Comparison of ENCODE assay signal across 8 mouse cellular contexts in the genomic region with DNA sequence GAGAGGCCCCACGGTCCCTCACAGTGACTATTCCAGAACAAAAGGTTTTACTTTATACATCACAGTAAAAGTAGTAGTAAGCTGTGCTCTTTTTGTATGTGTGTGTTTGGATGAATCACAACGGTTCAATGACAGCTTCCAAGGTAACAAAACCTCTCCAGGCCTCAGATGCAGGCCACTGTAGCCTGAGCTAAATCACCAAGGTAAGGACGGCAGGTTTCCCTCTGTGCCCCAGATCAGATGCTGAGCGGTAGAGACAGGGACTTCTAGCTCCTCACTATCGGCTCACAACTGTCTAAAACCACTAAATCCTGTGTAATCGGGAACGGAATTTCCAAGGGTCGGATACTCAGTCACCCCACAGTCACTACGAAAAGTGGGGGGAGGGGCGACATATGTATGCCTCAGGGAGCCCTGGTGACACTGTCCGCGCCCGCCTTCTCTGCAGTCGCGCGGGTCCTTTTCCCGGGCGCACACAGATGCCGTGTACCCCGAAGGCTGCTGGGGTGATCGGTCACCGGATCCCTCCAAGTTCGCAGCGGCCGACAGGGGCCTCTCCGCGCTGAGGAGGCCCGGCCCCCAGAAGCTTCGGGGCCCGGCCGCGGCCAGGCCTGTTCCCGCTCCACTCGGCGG. TPM values are rescaled to one million over a fixed set of nuclear protein-coding genes. Genes with fewer than 3 reads are reported as not detected.
DNase-seq lines count a peak whose midpoint lies in the region; ATAC-seq and TF ChIP-seq lines count a peak whose summit lies in the region.

No protein-coding gene starts in this region.

- DNase-seq in A20 (ENCODE audit: low read depth, low spot score), result peak; percentile 62
- DNase-seq in Patski (ENCODE audit: low read depth, low spot score), result no peak
- DNase-seq in embryo, embryonic 10.5 days (ENCODE audit: low spot score), result peak; percentile 75
- peak; percentile 41 for DNase-seq in gastrocnemius, postnatal 25 days
- DNase-seq in kidney, adult 8-10 months, result peak; percentile 43 to 49
- DNase-seq in liver, adult 2 months (ENCODE audit: extremely low read depth, low read depth, low spot score), result peak; percentile 28
- peak; percentile 75 for DNase-seq in naive thymus-derived CD4-positive, alpha-beta T cell, adult 2 months (ENCODE audit: low read depth)
- peak; percentile 70 for DNase-seq in thymus, adult 2 months

- H3K9ac ChIP-seq in liver, adult 2 months (ENCODE audit: low read depth, low read length), result peak overlapping the region; percentile 88

- peak overlapping the region; percentile 33 for H3K27ac ChIP-seq in liver, adult 2 months (replicated peaks; ENCODE audit: insufficient read depth, low read depth, low read length)
- no peak overlapping the region for H3K27ac ChIP-seq in thymus, adult 2 months (ENCODE audit: control insufficient read depth, insufficient read depth, low read length)

- ATAC-seq in Patski, result peak; percentile 1

- H3K36me3 ChIP-seq in liver, adult 2 months (ENCODE audit: control insufficient read depth, insufficient read depth, low read length), result peaks cover 6% of the 10 kb centered on the region
- peaks cover 12% of the 10 kb centered on the region for H3K36me3 ChIP-seq in thymus, adult 2 months (ENCODE audit: control insufficient read depth, insufficient read depth, low read length)

- 1% methylated on average over 35 of the region's 35 CpGs for WGBS in liver, adult 2 months
- 1% methylated on average over 35 of the region's 35 CpGs for WGBS in thymus, adult 2 months

- TF ChIP-seq CTCF in Patski (IDR thresholded peaks at IDR 0.05), result no peak
- TF ChIP-seq CTCF in liver, adult 2 months (IDR thresholded peaks at IDR 0.05; ENCODE audit: low read depth, low read length), result no peak
- TF ChIP-seq CTCF in thymus, adult 2 months (IDR thresholded peaks at IDR 0.05; ENCODE audit: borderline replicate concordance, control insufficient read depth, extremely low read depth, insufficient read depth, low read length, poor library complexity), result 0 out of 2 replicates have a peak, but pooled peaks have one; percentile 7

- CTCF ChIA-PET in Patski (lab: Charles Lee), result interaction anchor here (1.0 kb wide), 1 partner anchor 60 kb away, joined by 4 read pairs; no protein-coding TSS in a partner anchor

- POLR2A ChIA-PET in Patski (lab: Charles Lee), result interaction anchor here (0.9 to 2.3 kb wide), 3 partner anchors 17 to 97 kb away, joined by 7 to 8 read pairs (median 7); partner anchors contain the start of genes Bad, Gpr137, Macrod1 and Nudt22

- in situ Hi-C loops in Patski (cut with MboI; ENCODE audit: low pct_unique_long_range_greater_than_20kb), result no loop called here

- H3K27me3 ChIP-seq in Patski, result no peaks in the 10 kb centered on the region
- H3K27me3 ChIP-seq in liver, adult 2 months (ENCODE audit: control insufficient read depth, insufficient read depth, low read length), result no peaks in the 10 kb centered on the region
- H3K27me3 ChIP-seq in thymus, adult 2 months (ENCODE audit: control insufficient read depth, insufficient read depth, low read length), result no peaks in the 10 kb centered on the region

- peaks cover 11% of the 10 kb centered on the region; the same call in 1 of the 2 replicates for H3K79me2 ChIP-seq in liver, adult 2 months (ENCODE audit: control insufficient read depth, insufficient read depth, low read length)

- H3K4me1 ChIP-seq in liver, adult 2 months (ENCODE audit: control insufficient read depth, insufficient read depth, low read length), result peaks cover 13% of the 10 kb centered on the region
- H3K4me1 ChIP-seq in thymus, adult 2 months (replicated peaks; ENCODE audit: control insufficient read depth, insufficient read depth, low read length), result peaks cover 7% of the 10 kb centered on the region; the same call in 1 of the 2 replicates

- no peak for TF ChIP-seq POLR2A in liver, adult 2 months (IDR thresholded peaks at IDR 0.05; ENCODE audit: extremely low read depth, insufficient read depth, low read length)
- TF ChIP-seq POLR2A in thymus, adult 2 months (IDR thresholded peaks at IDR 0.05; ENCODE audit: control insufficient read depth, extremely low read depth, insufficient read depth, low read length, poor library complexity), result no peak

- H3K4me3 ChIP-seq in liver, adult 2 months (ENCODE audit: insufficient read depth, low read depth, low read length), result peak overlapping the region; percentile 84
- H3K4me3 ChIP-seq in thymus, adult 2 months (ENCODE audit: control insufficient read depth, insufficient read depth, low read length), result peak overlapping the region; percentile 92

RNA-seq across cellular contexts. Expression of gene Stip1, which starts 0.6 kb away (rescaled TPM):
- 301 TPM for polyA plus RNA-seq in Patski (2021)
- 10 to 100 TPM; 86.5 to 95.6 TPM for total RNA-seq in gastrocnemius, postnatal 25 days (2021)
- 44.9 and 49.4 TPM in 2 replicates for total RNA-seq in liver, adult 2 months (2014; rRNA removed)
- 32.3 and 37.2 TPM in 2 replicates for polyA plus RNA-seq in liver, adult 2 months (2012; rRNA removed)
- 87.4 and 89.5 TPM in 2 replicates for polyA plus RNA-seq in thymus, adult 2 months (2012; rRNA removed)

RNA-seq across cellular contexts. Expression of gene Macrod1, which starts 17.4 kb away (rescaled TPM):
- 33.9 TPM for polyA plus RNA-seq in Patski (2021)
- total RNA-seq in gastrocnemius, postnatal 25 days (2021), result 100 to 1,000 TPM; 227 to 252 TPM
- total RNA-seq in liver, adult 2 months (2014; rRNA removed), result 12.2 and 15.0 TPM in 2 replicates
- polyA plus RNA-seq in liver, adult 2 months (2012; rRNA removed), result 115 and 120 TPM in 2 replicates
- polyA plus RNA-seq in thymus, adult 2 months (2012; rRNA removed), result 37.5 and 49.3 TPM in 2 replicates

RNA-seq across cellular contexts. Expression of gene Fermt3, which starts 19.9 kb away (rescaled TPM):
- polyA plus RNA-seq in Patski (2021), result 0.22 TPM
- 1 to 10 TPM in 1 of 2 experiments, under 1 TPM in 1; 0.84 to 1.2 TPM for total RNA-seq in gastrocnemius, postnatal 25 days (2021)
- 3.1 and 3.4 TPM in 2 replicates for total RNA-seq in liver, adult 2 months (2014; rRNA removed)
- polyA plus RNA-seq in liver, adult 2 months (2012; rRNA removed), result 3.2 and 6.3 TPM in 2 replicates
- polyA plus RNA-seq in thymus, adult 2 months (2012; rRNA removed), result 345 and 352 TPM in 2 replicates

RNA-seq across cellular contexts. Expression of gene Trpt1, which starts 43.3 kb away (rescaled TPM):
- polyA plus RNA-seq in Patski (2021), result 20.7 TPM
- 10 to 100 TPM; 21.5 to 24.5 TPM for total RNA-seq in gastrocnemius, postnatal 25 days (2021)
- 2.0 and 3.0 TPM in 2 replicates for total RNA-seq in liver, adult 2 months (2014; rRNA removed)
- 7.0 and 7.9 TPM in 2 replicates for polyA plus RNA-seq in liver, adult 2 months (2012; rRNA removed)
- polyA plus RNA-seq in thymus, adult 2 months (2012; rRNA removed), result 8.4 and 9.9 TPM in 2 replicates

RNA-seq across cellular contexts. Expression of gene Nudt22, which starts 43.3 kb away (rescaled TPM):
- polyA plus RNA-seq in Patski (2021), result 60.5 TPM
- 10 to 100 TPM; 15.6 to 17.2 TPM for total RNA-seq in gastrocnemius, postnatal 25 days (2021)
- 14.4 and 16.4 TPM in 2 replicates for total RNA-seq in liver, adult 2 months (2014; rRNA removed)
- 29.3 and 30.9 TPM in 2 replicates for polyA plus RNA-seq in liver, adult 2 months (2012; rRNA removed)
- 43.0 and 46.5 TPM in 2 replicates for polyA plus RNA-seq in thymus, adult 2 months (2012; rRNA removed)

Comparison
In these comparisons a context has a peak if more than half of its experiments do, and no peak if none do; other contexts are left out.
1. RNA of gene Fermt3, which starts 19.9 kb away (polyA plus RNA-seq): 345 to 352 TPM in thymus, adult 2 months; 3.2 to 6.3 TPM in liver, adult 2 months and 0.22 TPM in Patski (single experiment); every median in the first group is over 10 times any median in the second.